Mouse (Mus musculus) embryo, embryonic 11 days (tissue): Measurements from ENCODE around the gene Olfr1270.
"Not testable (repeated sequence)": the region's sequence is repeated elsewhere in the genome, so short reads cannot be mapped to it uniquely, and the experiment has no call there.

ENCODE experiments used
- DNase-seq: peaks from one replicate; pipeline ENCODE4 v3.0.0-alpha.2; 2015

Gene Olfr1270

DNA sequence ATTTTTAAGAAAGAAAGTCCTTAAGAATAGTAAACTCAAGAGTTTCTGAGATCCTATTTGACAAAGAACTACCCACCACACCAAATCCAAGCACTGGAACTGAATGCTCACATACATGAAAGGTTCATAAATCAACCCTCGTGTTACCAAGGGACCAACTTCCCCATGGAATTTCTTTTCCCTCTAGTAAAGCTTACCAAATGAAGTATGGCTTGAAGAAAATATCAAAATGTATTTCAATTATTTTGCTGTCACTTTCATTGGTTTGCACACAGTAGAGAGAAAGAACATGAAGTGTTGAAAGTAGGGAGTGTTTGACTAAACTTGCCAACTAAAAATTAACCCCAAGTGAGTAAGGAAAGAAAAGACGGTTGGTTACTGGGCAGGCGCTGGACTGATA lies at the start of gene Olfr1270:
TSS of gene Olfr1270 (minus strand) at position 101 of the 400 bp plus-strand sequence.
- DNase-seq = no peak

DNA sequence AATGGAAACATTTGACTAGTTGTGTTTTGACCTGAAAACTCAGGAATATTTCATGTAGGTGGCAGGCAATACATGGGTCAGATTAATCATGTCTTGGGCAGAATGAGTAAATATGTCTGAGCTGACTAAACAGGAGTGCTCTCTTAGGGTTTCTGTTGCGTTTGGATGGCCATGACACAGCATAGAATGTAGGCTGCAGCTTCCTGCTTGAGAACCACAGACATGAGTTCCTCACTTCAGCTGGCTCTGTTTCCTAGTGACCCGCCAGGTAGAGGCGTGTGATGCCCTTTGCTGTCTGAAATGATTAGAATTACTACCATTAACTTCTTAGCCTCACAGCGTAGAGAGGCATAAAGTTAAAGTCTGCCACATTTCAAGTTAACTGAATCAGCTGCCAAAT lies 46.7 kb upstream of the Olfr1270 start:
- not testable (repeated sequence) for DNase-seq

DNA sequence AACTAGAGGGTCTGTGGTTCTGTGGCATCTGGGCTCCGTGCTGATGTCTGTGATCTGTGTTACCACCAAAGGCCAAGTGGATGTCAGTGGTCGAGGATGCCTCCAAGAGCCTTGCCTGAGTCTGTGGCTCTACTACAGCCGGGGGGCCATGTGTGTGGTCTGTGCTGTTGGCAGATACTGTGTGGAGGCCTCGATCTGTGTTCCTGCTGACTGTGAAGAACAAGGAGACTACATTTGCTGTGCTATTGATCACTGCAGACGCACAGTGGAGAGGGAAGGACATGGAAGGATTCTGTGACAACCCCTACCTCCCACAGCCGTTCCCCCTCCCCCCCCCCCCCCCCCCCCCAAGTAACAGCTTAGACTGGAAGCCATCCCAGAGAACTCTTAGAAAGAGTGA lies 42.4 kb upstream of the Olfr1270 start:
- DNase-seq = not testable (repeated sequence)

DNA sequence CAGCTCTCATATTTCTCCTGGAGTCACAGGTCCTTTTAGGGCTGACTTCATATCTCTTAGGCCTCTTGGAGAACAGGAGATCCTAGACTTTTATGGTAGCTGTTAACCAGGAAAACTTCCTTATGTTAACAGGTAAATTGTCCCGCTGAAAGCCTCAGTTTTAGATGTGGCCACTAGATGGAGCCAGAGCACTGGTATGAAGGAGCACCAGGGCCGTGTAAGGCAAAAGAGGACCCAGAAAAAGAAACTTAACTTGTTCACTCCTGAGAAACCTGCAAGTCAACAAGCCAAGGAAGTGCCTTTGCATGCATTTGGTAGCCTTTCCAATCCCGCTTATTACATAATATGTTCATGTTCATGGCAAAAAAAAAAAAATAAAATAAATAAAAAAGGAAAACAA lies 41.9 kb upstream of the Olfr1270 start:
- DNase-seq = not testable (repeated sequence)

DNA sequence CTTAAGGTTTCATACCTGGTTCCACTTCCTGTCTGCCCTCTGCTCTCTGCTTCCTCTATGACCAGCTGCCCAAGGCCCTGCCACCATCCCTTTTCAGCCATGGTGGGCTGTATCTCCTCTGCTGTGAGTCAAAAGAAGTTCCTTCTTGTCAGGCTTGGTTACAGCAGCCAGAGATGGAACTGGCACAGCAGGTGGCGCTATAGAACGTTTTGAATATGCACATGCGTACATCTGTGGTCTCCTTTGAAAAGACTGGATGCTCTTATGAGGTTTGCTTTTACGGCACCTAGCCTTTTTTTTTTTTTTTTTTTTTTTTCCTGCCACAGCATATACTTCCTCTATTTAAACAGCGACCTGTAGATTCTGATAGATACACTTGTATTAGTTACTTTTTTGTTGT lies 34.2 kb upstream of the Olfr1270 start:
- DNase-seq = not testable (repeated sequence)

DNA sequence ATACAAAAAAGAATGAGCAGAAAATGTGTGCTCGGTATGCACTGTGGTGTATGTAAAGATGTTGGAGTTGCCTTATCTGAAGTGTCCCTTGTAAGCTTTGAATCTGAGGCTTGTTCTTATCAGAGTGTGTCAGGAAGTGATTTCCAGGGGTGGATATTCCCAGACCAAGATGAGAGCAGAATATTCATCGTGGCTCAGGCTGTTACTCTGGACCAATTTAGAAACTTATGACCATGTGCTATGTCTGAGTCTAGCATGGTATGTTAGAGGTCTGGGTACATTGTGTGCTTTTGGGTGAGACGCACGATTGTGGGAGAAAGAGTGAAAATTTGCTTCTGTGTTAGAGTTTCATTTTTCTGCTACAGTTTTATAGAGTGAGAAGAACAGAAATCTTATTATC lies 33.2 kb upstream of the Olfr1270 start:
- DNase-seq = not testable (repeated sequence)

DNA sequence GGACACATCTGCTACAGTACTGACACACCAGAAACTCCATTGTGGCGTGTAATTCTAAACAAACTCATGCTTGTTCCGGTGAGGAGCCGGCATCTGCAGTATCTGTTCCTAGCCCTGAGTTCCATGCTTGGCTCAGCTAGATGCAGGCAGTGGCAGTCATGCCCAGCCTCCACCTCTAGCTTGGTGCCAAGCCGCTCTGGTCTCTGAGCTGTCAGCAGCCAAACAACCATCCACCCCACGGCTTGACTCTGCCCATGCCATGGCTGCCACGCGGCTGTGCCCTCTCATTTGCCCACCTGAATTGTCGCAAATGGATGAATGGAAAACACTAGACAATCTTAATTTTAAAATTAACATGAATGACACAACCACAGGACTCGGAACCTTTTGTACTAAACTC lies 1.0 kb upstream of the Olfr1270 start:
- DNase-seq = no peak

DNA sequence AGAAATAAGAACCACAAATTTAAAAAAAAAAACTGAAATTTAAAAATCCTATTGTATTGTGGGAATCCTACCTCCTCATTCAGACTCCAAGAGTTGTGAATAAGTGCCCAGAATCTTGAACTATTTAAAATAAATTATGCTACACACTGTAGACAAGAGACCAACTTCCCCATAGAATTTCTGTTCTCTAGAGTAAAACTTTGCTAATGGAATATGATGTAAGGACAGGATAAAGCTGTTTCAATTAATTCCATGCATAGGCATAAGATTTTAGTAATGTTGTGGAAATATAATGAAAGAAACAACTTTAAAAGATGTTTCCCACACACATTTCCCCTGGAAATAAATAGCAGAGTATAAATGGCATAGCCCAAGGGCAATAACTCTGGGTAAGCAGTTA lies 10.7 kb downstream of the Olfr1270 start, which contains the start of gene Olfr32:
TSS of gene Olfr32 (minus strand) at position 101 of the 400 bp plus-strand sequence.
- DNase-seq = no peak

DNA sequence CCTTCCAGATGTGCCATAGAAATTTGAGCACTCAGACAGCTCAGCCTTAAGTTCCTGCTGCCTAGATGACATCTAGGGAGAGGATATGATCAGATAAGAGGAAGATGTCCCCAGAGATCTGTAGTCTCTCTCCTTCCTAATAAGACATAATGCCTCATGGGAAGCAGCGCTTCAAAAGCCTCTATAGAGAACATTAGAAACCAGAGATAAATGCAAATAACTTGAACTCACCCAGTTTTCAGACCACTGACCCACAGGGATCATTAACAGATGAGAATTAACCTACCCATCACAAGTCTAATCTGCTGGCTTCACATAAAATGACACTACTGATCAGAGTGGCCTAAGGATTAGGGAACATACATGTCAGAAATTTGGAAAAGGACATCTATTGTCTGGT lies 31.6 kb downstream of the Olfr1270 start, which contains the start of gene Olfr1269:
TSS of gene Olfr1269 (minus strand) at position 101 of the 400 bp plus-strand sequence.
- DNase-seq = no peak
